Mouse (Mus musculus): ENCODE data around the gene Ces1f.

- TF ChIP-seq GATA1 (IDR thresholded peaks at IDR 0.05; ENCODE audit: borderline replicate concordance, low read length), result no peak
- TF ChIP-seq FLI1 (IDR thresholded peaks at IDR 0.05; ENCODE audit: low read length), result no peak
Observed at GRCm38 (mm10) chr8:93273321-93273720, 6.2 kb downstream of the Ces1f start.

Data from megakaryocyte, embryonic 14.5 days (primary cell).